Mouse (Mus musculus) spleen, adult 2 months (tissue): ENCODE measurements around the gene Cyp4f39.

ENCODE experiments used
- CTCF ChIP-seq: fragments of 200-500 bp; IDR thresholded peaks from 2 replicates; pipeline ENCODE4 v1.5.1; 2011; ENCODE audit warnings: mild to moderate bottlenecking, inconsistent platforms; ENCODE audit not compliant: insufficient read depth, insufficient read length, insufficient replicate concordance; ENCODE audit errors: extremely low read depth
- POLR2A ChIP-seq: fragments of 200-500 bp; IDR thresholded peaks from 2 replicates; pipeline ENCODE4 v1.6.1; 2011; ENCODE audit warnings: low read depth, low read length, inconsistent platforms

DNA sequence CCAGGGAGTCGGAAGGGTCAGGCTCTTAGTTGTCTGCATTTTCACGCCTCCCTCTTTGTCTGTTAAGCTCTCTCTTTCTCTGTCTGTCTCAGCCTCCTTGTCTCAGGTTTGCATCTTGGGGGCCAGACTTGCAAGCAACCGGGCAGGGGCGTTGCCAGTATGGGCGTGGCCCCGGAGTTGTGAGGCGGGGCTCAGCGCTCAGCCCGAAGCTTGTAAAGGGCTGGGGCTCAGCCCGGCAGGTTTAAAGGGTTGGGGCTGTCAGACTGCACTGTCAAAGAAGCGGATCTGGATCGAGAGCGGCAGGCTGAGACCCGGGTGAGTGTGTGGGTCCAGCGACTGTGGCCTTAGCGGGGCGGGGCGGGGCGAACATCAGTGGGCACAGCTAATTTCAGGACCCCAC, at the start of gene Cyp4f39:
- TF ChIP-seq POLR2A (no peak), CTCF (no peak)
